In genomic region chr7:78546551-78546950, GRCm38 (mm10) we compare ENCODE assay signal across 18 mouse cellular contexts.
DNase-seq lines count a peak whose midpoint lies in the region; ATAC-seq lines count a peak whose summit lies in the region.
"Had no signal": no experiment of that assay in that cellular context is flagged by ENCODE, and none has a peak within 500 bp of the region (broad histone marks: within the 10 kb centered on the region; RNA-seq: fewer than 3 reads in every experiment).

No protein-coding gene starts in this region.

- H3K4me2 ChIP-seq in hindbrain, embryonic 16.5 days (ENCODE audit: low read length), result no peak overlapping the region
- H3K4me2 ChIP-seq in hindbrain, embryonic 12.5 days (replicated peaks), result no peak overlapping the region
- H3K4me2 ChIP-seq in midbrain, embryonic 13.5 days (replicated peaks), result no peak overlapping the region
- H3K4me2 ChIP-seq in neural tube, embryonic 15.5 days, result no peak overlapping the region
- H3K4me2 ChIP-seq: embryonic facial prominence, embryonic 15.5 days; heart, embryonic 12.5 days; intestine, embryonic 15.5 days; liver, embryonic 11.5 days had no signal

- peak; percentile 29 for DNase-seq in hindbrain, embryonic 10.5 days (ENCODE audit: low spot score)
- no peak for DNase-seq in adrenal gland, adult 2 months
- no peak for DNase-seq in heart, postnatal 36 days
- DNase-seq: B cell, adult 2 months; cerebellum, adult 9-10 months; kidney, postnatal 4 days; lung, adult 2 months; lung, postnatal 36 days; right cerebral cortex, postnatal 4 days had no signal

- H3K9me3 ChIP-seq in hindbrain, embryonic 10.5 days, result peaks cover 2% of the 10 kb centered on the region; the same call in 1 of the 2 replicates
- no peaks in the 10 kb centered on the region for H3K9me3 ChIP-seq in hindbrain, embryonic 16.5 days (ENCODE audit: control insufficient read depth, low read length)
- no peaks in the 10 kb centered on the region for H3K9me3 ChIP-seq in hindbrain, embryonic 12.5 days (replicated peaks)
- no peaks in the 10 kb centered on the region for H3K9me3 ChIP-seq in midbrain, embryonic 13.5 days
- no peaks in the 10 kb centered on the region for H3K9me3 ChIP-seq in neural tube, embryonic 15.5 days (replicated peaks)
- H3K9me3 ChIP-seq: embryonic facial prominence, embryonic 15.5 days; intestine, embryonic 15.5 days had no signal

- H3K27me3 ChIP-seq in hindbrain, embryonic 10.5 days (ENCODE audit: insufficient read depth, poor library complexity, severe bottlenecking), result no peaks in the 10 kb centered on the region
- H3K27me3 ChIP-seq in hindbrain, embryonic 16.5 days (replicated peaks; ENCODE audit: control insufficient read depth, insufficient read depth, low read length), result no peaks in the 10 kb centered on the region
- no peaks in the 10 kb centered on the region for H3K27me3 ChIP-seq in hindbrain, embryonic 12.5 days
- peaks cover 6% of the 10 kb centered on the region; the same call in 1 of the 2 replicates for H3K27me3 ChIP-seq in midbrain, embryonic 13.5 days
- no peaks in the 10 kb centered on the region for H3K27me3 ChIP-seq in neural tube, embryonic 15.5 days (replicated peaks)
- H3K27me3 ChIP-seq: embryonic facial prominence, embryonic 15.5 days; heart, embryonic 12.5 days; intestine, embryonic 15.5 days had no signal

- 77% methylated on average over 10 of the region's 10 CpGs for WGBS in hindbrain, embryonic 10.5 days
- WGBS in hindbrain, embryonic 16.5 days, result 51% methylated on average over 10 of the region's 10 CpGs
- WGBS in hindbrain, embryonic 12.5 days, result 60% methylated on average over 10 of the region's 10 CpGs
- 48% methylated on average over 10 of the region's 10 CpGs for WGBS in midbrain, embryonic 13.5 days
- WGBS in neural tube, embryonic 15.5 days, result 39% methylated on average over 10 of the region's 10 CpGs

- H3K27ac ChIP-seq in hindbrain, embryonic 10.5 days, result 0 out of 2 replicates have a peak overlapping the region, but pooled peaks have one; percentile 5
- H3K27ac ChIP-seq in hindbrain, embryonic 16.5 days (ENCODE audit: low read depth, low read length), result no peak overlapping the region
- H3K27ac ChIP-seq in hindbrain, embryonic 12.5 days, result peak overlapping the region; percentile 30; the same call in 1 of the 2 replicates
- H3K27ac ChIP-seq in midbrain, embryonic 13.5 days, result no peak overlapping the region
- H3K27ac ChIP-seq in neural tube, embryonic 15.5 days (replicated peaks), result no peak overlapping the region
- H3K27ac ChIP-seq: embryonic facial prominence, embryonic 15.5 days; intestine, embryonic 15.5 days; stomach, postnatal 0 days had no signal

- H3K9ac ChIP-seq in hindbrain, embryonic 16.5 days (ENCODE audit: low read depth, low read length), result no peak overlapping the region
- no peak overlapping the region for H3K9ac ChIP-seq in hindbrain, embryonic 12.5 days
- no peak overlapping the region for H3K9ac ChIP-seq in midbrain, embryonic 13.5 days (replicated peaks)
- no peak overlapping the region for H3K9ac ChIP-seq in neural tube, embryonic 15.5 days (replicated peaks)
- H3K9ac ChIP-seq: embryonic facial prominence, embryonic 15.5 days; heart, embryonic 12.5 days; intestine, embryonic 15.5 days had no signal

- intact Hi-C loops in heart, postnatal 36 days (cut with DNase I), result no loop called here

- H3K36me3 ChIP-seq in hindbrain, embryonic 10.5 days, result no peaks in the 10 kb centered on the region
- no peaks in the 10 kb centered on the region for H3K36me3 ChIP-seq in hindbrain, embryonic 16.5 days (ENCODE audit: control insufficient read depth, insufficient read depth, low read length)
- no peaks in the 10 kb centered on the region for H3K36me3 ChIP-seq in hindbrain, embryonic 12.5 days
- no peaks in the 10 kb centered on the region for H3K36me3 ChIP-seq in midbrain, embryonic 13.5 days
- no peaks in the 10 kb centered on the region for H3K36me3 ChIP-seq in neural tube, embryonic 15.5 days
- H3K36me3 ChIP-seq: embryonic facial prominence, embryonic 15.5 days; heart, embryonic 12.5 days; intestine, embryonic 15.5 days had no signal

- peaks cover 4% of the 10 kb centered on the region; the same call in 1 of the 2 replicates for H3K4me1 ChIP-seq in hindbrain, embryonic 10.5 days (replicated peaks)
- H3K4me1 ChIP-seq in hindbrain, embryonic 16.5 days (ENCODE audit: control insufficient read depth, insufficient read depth, low read depth, low read length), result peaks cover 12% of the 10 kb centered on the region
- peaks cover 12% of the 10 kb centered on the region for H3K4me1 ChIP-seq in hindbrain, embryonic 12.5 days
- peaks cover 23% of the 10 kb centered on the region for H3K4me1 ChIP-seq in midbrain, embryonic 13.5 days (replicated peaks)
- H3K4me1 ChIP-seq in neural tube, embryonic 15.5 days, result peaks cover 44% of the 10 kb centered on the region
- H3K4me1 ChIP-seq: embryonic facial prominence, embryonic 15.5 days; heart, embryonic 12.5 days; intestine, embryonic 15.5 days had no signal

- no peak for ATAC-seq in hindbrain, embryonic 16.5 days
- peak; percentile 77 for ATAC-seq in hindbrain, embryonic 12.5 days (ENCODE audit: low FRiP score)
- peak; percentile 81 for ATAC-seq in midbrain, embryonic 13.5 days
- ATAC-seq in neural tube, embryonic 15.5 days (ENCODE audit: low FRiP score), result peak; percentile 32; the same call in 1 of the 2 replicates
- ATAC-seq: intestine, embryonic 15.5 days had no signal

- H3K4me3 ChIP-seq in hindbrain, embryonic 10.5 days, result no peak overlapping the region
- no peak overlapping the region for H3K4me3 ChIP-seq in hindbrain, embryonic 16.5 days (ENCODE audit: low read length)
- H3K4me3 ChIP-seq in hindbrain, embryonic 12.5 days, result no peak overlapping the region
- H3K4me3 ChIP-seq in midbrain, embryonic 13.5 days (replicated peaks), result no peak overlapping the region
- H3K4me3 ChIP-seq in neural tube, embryonic 15.5 days (replicated peaks), result no peak overlapping the region
- H3K4me3 ChIP-seq: embryonic facial prominence, embryonic 15.5 days; heart, embryonic 12.5 days; intestine, embryonic 15.5 days had no signal

Comparison
In these comparisons a context has a peak if more than half of its experiments do, and no peak if none do; other contexts are left out.
1. H3K27ac ChIP-seq: peak in hindbrain, embryonic 10.5 days (single experiment) and hindbrain, embryonic 12.5 days (single experiment); none in hindbrain, embryonic 16.5 days (single experiment), midbrain, embryonic 13.5 days (single experiment) and neural tube, embryonic 15.5 days (single experiment).